Mouse (Mus musculus): ENCODE data around the gene Noc2l. TPM values are rescaled to one million over a fixed set of nuclear protein-coding genes. Genes with fewer than 3 reads are reported as not detected.

Noc2l gene
- total RNA-seq, 2 experiments from 2014 or later: 40.2 to 44.0 TPM

GRCm38 (mm10) chr4:156215649-156216048, 20.2 kb upstream of the Noc2l start, which contains the start of gene Perm1:
TSS of gene Perm1 (plus strand) at chr4:156215868.
- DNase-seq (ENCODE audit: low spot score in 2 of 2): peak; percentile 49 to 72

- DNase-seq (ENCODE audit: low spot score in 2 of 2): no peak
Observed at GRCm38 (mm10) chr4:156216196-156216595, 19.6 kb upstream of the Noc2l start.

GRCm38 (mm10) chr4:156217022-156217669, 18.7 kb upstream of the Noc2l start:
- no peak for DNase-seq (ENCODE audit: low spot score in 2 of 2)

GRCm38 (mm10) chr4:156217838-156218237, 18.0 kb upstream of the Noc2l start:
- DNase-seq (ENCODE audit: low spot score in 2 of 2): peak in 1 of 2 experiments; percentile 42

GRCm38 (mm10) chr4:156219936-156220335, 15.9 kb upstream of the Noc2l start:
- no peak for DNase-seq (ENCODE audit: low spot score in 2 of 2)

DNA sequence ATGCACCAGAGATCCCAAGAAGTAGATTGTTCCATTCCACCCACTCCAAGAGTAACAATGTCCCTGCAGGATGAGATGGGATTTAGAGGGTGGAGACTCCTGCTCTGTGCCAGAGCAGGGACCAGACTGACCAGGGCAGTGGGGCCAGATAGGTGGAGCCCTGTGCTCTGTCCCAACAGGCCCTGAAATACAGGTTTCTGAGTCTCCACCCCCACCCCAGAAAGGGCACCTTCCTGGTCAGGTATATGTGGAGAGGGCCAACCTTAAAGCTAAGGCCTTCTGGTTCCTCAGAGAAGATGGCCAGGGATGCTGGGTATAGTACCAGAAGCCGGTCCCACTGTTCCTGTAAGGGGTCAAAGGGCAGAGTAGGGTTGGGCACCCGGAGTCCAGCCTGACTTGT, 11.5 kb upstream of the Noc2l start:
- no peak for DNase-seq (ENCODE audit: low spot score in 2 of 2)

DNA sequence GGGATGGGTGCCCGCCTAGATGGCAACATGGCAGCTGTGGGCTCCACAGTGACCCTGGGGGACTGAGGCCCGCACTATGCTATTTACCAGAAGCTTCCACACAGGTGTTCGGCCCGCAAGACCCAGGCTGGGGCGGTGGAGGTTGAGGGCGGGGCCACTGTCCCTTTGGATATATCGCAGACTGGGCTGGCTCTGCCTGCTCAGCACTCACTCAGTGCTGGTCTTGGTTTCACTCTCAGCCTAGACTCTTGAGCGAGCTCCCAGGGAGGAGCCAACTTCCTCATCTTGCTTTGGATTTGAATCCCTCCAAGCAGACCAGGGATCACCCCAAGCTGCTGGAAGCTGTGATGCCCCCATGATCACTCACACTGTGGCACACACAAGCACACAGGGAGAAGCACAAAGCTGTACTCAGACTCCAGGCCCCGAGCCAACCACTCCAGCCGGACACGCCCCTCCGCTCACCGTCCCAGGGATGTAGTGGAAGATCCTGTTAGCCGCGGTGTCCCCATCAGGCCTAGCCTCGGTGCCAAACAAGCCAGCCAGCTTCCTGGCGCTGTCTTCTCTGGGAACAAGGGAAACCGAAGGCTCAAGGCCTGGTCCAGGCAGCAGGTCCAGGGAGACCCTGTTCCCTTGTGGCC, 7.9 kb upstream of the Noc2l start:
- no peak for DNase-seq (ENCODE audit: low spot score in 2 of 2)

DNA sequence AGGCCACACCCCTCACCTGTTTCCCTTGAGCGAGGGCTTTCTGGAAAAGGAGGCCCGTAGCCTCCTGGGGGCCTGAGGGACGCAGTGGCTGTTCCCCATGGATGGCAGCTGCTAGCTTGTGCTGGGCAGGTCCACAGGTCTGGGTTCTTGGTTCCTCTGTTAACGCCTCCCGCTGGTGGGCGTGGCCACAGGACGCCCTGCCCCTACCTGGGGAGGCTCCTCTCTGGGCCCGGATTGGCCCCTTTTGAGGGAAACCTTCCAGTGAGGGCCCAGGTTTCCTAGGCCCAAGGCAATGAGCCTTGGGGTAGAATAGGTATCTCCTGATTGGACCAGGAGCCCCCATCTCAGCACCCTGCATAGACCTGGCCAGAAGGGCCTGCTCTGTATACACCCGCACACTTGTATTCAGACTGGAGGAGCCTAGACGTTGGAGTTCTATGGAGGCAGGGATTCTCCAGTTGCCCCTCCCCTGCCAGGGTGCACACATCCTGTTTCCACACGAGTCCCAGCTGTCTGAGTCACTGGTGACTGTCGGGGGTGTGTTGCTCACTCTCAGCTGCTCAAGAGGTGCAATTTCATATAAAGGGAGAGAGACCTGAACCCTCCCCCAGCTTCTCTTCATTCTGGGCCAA, 7.3 kb upstream of the Noc2l start:
- DNase-seq (ENCODE audit: low spot score in 2 of 2): peak in 1 of 2 experiments; percentile 19

GRCm38 (mm10) chr4:156234021-156234501, 1.7 kb upstream of the Noc2l start:
- DNase-seq (ENCODE audit: low spot score in 2 of 2): no peak

DNA sequence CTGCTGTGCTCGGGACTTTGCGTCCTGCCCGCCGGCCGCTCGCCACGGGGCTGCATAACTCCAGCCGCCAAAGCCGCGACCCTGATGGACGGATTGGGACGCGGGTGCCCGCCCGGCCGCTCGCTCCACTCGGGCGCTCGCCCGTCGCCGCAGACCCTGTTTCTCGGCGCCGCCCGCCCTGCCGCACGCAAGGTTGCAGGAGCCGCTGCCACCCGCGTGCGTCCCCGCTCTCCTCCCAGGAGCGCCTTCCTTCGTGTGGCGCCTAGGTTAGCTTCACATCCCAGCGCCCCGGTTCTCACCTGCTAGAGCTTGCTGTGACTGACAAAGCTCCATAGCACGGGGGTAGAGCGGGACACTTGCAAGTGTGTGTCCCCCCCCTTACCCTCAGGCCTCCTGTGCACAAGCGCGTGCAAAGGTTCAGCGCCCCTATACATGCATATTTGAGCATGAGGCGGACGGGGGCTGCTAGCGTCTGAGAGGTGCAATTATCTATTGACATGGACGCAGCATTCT, 1.1 kb upstream of the Noc2l start, which contains the start of gene Plekhn1:
TSS of gene Plekhn1 (minus strand) at position 157 of the 513 bp plus-strand sequence.
- peak; percentile 70 for DNase-seq (ENCODE audit: low spot score in 2 of 2)

GRCm38 (mm10) chr4:156235360-156235770, 445 bp upstream of the Noc2l start:
- DNase-seq (ENCODE audit: low spot score in 2 of 2): no peak

GRCm38 (mm10) chr4:156236651-156237447, 1.0 kb downstream of the Noc2l start:
- no peak for DNase-seq (ENCODE audit: low spot score in 2 of 2)

GRCm38 (mm10) chr4:156249567-156249966, 13.8 kb downstream of the Noc2l start:
- no peak for DNase-seq (ENCODE audit: low spot score in 2 of 2)

GRCm38 (mm10) chr4:156251081-156251480, 15.3 kb downstream of the Noc2l start:
- DNase-seq (ENCODE audit: low spot score in 2 of 2): no peak

GRCm38 (mm10) chr4:156252140-156252539, 16.3 kb downstream of the Noc2l start:
- DNase-seq (ENCODE audit: low spot score in 2 of 2): no peak

DNA sequence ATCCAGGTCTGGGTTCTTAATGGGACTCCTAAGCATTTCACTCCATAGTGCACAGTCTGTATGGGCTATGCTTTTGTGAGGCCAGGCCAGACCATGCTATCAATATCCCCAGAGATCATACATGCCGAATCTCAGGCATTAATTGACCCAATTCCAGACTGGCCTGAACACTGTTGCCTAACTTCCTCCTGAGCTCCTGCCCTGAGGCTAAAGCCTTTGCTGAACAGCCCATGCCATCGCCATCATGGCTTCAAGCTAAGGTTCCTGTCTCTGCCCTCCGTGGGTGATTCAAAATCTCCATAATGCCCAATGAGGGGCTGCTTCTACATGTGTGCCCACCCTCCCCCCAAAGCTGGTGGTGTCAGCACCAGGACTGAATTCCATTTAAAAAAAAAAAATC, 16.8 kb downstream of the Noc2l start:
- DNase-seq (ENCODE audit: low spot score in 2 of 2): no peak

DNA sequence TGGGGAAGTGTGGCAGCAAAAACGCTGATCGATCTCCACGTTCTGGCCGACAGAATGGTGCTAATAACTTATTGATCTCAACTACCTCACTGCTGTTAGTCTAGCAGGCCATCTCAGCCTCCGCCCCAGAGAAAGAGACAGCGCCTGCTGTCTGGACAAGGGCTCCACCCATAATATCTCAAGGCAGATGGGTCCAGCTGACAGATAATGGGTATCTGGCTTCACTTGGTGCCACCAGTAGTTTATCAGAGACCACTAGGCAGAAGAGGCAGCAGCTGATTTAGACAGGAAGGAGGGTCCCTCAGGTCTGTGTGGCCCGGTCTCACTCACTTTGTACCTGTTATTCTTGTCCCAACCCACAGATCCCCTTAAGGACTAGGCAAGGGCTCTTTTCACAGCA, 17.2 kb downstream of the Noc2l start:
- no peak for DNase-seq (ENCODE audit: low spot score in 2 of 2)

DNA sequence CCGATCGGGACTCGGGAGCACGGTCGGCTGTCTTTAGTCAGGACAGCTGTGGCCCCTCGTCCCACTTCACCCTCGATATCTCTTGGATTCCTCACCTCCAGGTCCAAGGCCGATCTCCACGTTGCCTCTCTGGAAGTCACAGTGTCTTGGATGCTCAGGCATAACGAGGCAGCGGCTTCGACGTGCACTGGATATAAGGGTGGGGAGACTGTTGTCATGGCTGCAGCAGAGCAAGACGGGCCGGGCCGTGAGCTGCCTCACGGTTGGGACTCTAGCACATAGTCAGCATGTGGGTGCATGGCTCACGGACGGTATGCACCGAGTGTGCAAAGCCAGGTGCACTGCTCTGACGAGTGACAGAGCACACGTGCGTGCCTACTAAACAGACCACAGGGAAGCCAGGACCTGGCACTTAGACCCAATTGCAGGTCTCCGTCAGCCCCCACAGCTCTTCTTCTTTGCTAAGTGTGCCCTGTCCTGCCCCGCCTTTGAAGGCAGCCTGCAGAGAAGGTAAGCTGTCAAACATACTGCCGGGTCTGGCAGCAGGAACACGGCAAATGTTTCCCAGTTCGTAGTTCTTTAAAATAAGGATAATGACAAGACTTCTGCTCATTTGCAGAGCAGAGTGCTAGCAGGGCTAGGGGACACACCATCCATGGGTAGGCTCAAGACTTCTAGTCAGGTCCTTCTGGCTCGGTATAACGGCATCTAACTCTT, 18.7 kb downstream of the Noc2l start:
- DNase-seq (ENCODE audit: low spot score in 2 of 2): no peak

DNA sequence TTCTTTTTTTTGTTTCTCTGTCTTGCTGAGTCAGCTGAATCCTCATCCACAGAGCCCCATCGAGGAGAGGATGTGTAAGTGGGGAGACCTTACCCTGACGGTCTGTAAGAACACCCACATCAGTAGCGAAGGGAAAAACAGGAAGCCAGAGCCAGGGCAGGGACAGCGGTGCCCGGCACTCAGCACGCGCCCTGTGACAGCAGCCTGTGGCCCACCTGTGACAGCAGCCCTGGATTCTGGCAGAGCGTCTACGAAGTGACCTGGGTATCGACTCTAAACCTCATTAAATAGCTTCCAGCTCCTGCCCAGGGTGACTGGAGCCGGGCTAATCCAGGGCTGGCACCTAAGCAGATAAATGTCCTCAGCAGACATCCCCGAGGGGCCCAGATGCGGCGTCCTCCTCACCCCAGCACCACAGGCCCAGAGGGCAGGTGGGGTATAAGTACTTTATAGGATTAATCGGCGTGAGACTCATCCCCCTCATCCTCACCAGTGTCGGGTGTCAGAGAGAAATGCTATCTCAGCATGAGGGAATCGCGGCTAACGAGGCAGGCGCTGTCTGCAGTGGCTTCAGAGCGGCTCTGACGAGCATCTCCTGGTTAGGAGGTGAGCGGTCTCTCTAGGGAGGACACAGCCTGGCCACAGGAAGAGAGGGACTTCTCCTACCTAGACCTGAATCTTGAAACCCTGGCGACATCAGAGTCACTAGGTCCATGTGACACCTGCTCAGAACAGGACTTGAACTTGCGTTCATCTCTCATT, 19.4 kb downstream of the Noc2l start, which contains the start of gene Samd11:
TSS of gene Samd11 (minus strand) at position 580 of the 762 bp plus-strand sequence.
- DNase-seq (ENCODE audit: low spot score in 2 of 2): no peak
